Mouse (Mus musculus) midbrain, postnatal 0 days (tissue): ENCODE results near the gene Ttll13. TPM values are rescaled to one million over a fixed set of nuclear protein-coding genes. Genes with fewer than 3 reads are reported as not detected.

Experiments
- ATAC-seq: fragments of 200-750 bp; cut with Nextera tagmentation; 2 replicates; pipeline ENCODE4 v1.8.0; 2017; ENCODE audit warnings: moderate number of reproducible peaks, mild to moderate bottlenecking, moderate TSS enrichment, moderate library complexity; ENCODE audit not compliant: low FRiP score
- DNase-seq: peaks from one replicate; pipeline ENCODE4 v3.0.0-alpha.2; 2015; ENCODE audit warnings: low spot score
- H3K27ac ChIP-seq: fragments of 300-500 bp; sonication (generic); 2 replicates; pipeline ENCODE4 v1.5.1; 2014; ENCODE audit warnings: low read depth, mild to moderate bottlenecking, low read length, mixed read lengths
- H3K27me3 ChIP-seq: fragments of 300-500 bp; sonication (generic); 2 replicates; pipeline ENCODE4 v1.6.1; 2014; ENCODE audit warnings: low read length, control low read depth, mixed read lengths; ENCODE audit not compliant: insufficient read depth
- H3K36me3 ChIP-seq: fragments of 300-500 bp; sonication (generic); 2 replicates; pipeline ENCODE4 v1.6.1; 2014; ENCODE audit warnings: low read length, control low read depth, mixed read lengths; ENCODE audit not compliant: insufficient read depth
- H3K4me1 ChIP-seq: fragments of 300-500 bp; sonication (generic); 2 replicates; pipeline ENCODE4 v1.6.1; 2014; ENCODE audit warnings: mild to moderate bottlenecking, control low read depth, antibody characterized with exemption, low read length, mixed read lengths; ENCODE audit not compliant: insufficient read depth
- H3K4me2 ChIP-seq: fragments of 300-500 bp; sonication (generic); 2 replicates; pipeline ENCODE4 v1.6.1; 2014; ENCODE audit warnings: low read depth, mild to moderate bottlenecking, low read length, mixed read lengths; ENCODE audit not compliant: poor library complexity, severe bottlenecking
- H3K4me3 ChIP-seq: fragments of 300-500 bp; sonication (generic); 2 replicates; pipeline ENCODE4 v1.5.1; 2014; ENCODE audit warnings: low read depth, mild to moderate bottlenecking, low read length, moderate library complexity
- H3K9ac ChIP-seq: fragments of 300-500 bp; sonication (generic); replicated peaks from 2 replicates; pipeline ENCODE4 v1.6.1; 2014; ENCODE audit warnings: mild to moderate bottlenecking, low read length, moderate library complexity, mixed read lengths; ENCODE audit not compliant: poor library complexity, severe bottlenecking
- H3K9me3 ChIP-seq: fragments of 300-500 bp; sonication (generic); 2 replicates; pipeline ENCODE4 v1.6.1; 2016; ENCODE audit warnings: low read length, control low read depth
- CTCF ChIP-seq: IDR thresholded peaks from 2 replicates; pipeline ENCODE4 v1.5.1; 2016; ENCODE audit warnings: antibody characterized with exemption, mild to moderate bottlenecking
- WGBS: fragments of 180-500 bp; shearing (Covaris S2); extraction: QIAGEN DNeasy Blood & Tissue Kit; methylation state at CpG from one replicate; pipeline ENCODE4 v1.1.7; 2014; 5-methylcytosine and 5-hydroxymethylcytosine counted together
- polyA plus RNA-seq: library from polyadenylated mRNA; unstranded; fragments of >200 nt; fragmentation: Nextera tagmentation; extraction: Ambion mirVana; gene quantifications from 2 replicates; pipeline ENCODE4 v1.2.1, GENCODE M21; 2015
- total RNA-seq: library from RNA; depleted of rRNA; stranded (reverse); fragments of >200 nt; gene quantifications from 2 replicates; pipeline ENCODE4 v1.2.3, GENCODE M21; 2014

Ttll13 gene
- total and polyA plus RNA-seq, 2 experiments from 2014 or later = 1.2 to 3.2 TPM

- no peaks in the 10 kb centered on the region for H3K4me1 ChIP-seq
- ATAC-seq (no peak), DNase-seq (no peak)
- no peak overlapping the region for H3K4me2 ChIP-seq
- 72% methylated on average over 10 of the region's 10 CpGs for WGBS
- TF ChIP-seq CTCF = no peak
- no peak overlapping the region for H3K9ac ChIP-seq
- H3K4me3 ChIP-seq = no peak overlapping the region
- H3K9me3 ChIP-seq = no peaks in the 10 kb centered on the region
- no peak overlapping the region for H3K27ac ChIP-seq
- H3K27me3 ChIP-seq = no peaks in the 10 kb centered on the region
- peaks cover 10% of the 10 kb centered on the region; the same call in 1 of the 2 replicates for H3K36me3 ChIP-seq
These were observed 37.3 kb upstream of the Ttll13 start for GRCm38 (mm10) chr7:80208738-80209430.

GRCm38 (mm10) chr7:80209669-80210068, 36.5 kb upstream of the Ttll13 start:
- TF ChIP-seq CTCF = no peak
- no peaks in the 10 kb centered on the region for H3K4me1 ChIP-seq
- peaks cover 10% of the 10 kb centered on the region; the same call in 1 of the 2 replicates for H3K36me3 ChIP-seq
- no peaks in the 10 kb centered on the region for H3K27me3 ChIP-seq
- H3K27ac ChIP-seq = no peak overlapping the region
- DNase-seq = no peak
- H3K9ac ChIP-seq = no peak overlapping the region
- no peak overlapping the region for H3K4me3 ChIP-seq
- no peaks in the 10 kb centered on the region for H3K9me3 ChIP-seq
- no peak for ATAC-seq
- no peak overlapping the region for H3K4me2 ChIP-seq
- WGBS = 80% methylated on average over 6 of the region's 6 CpGs

- TF ChIP-seq CTCF = no peak
- Histone ChIP-seq H3K4me3 (no peak overlapping the region), H3K9ac (no peak overlapping the region), H3K27me3 (no peaks in the 10 kb centered on the region), H3K27ac (no peak overlapping the region), H3K36me3 (peaks cover 10% of the 10 kb centered on the region; the same call in 1 of the 2 replicates), H3K4me2 (no peak overlapping the region), H3K4me1 (no peaks in the 10 kb centered on the region), H3K9me3 (no peaks in the 10 kb centered on the region)
- DNase-seq = no peak
- 86% methylated on average over 4 of the region's 4 CpGs for WGBS
- no peak for ATAC-seq
These were observed 35.2 kb upstream of the Ttll13 start for GRCm38 (mm10) chr7:80210982-80211381.

- DNase-seq (no peak), ATAC-seq (no peak)
- peaks cover 18% of the 10 kb centered on the region for H3K36me3 ChIP-seq
- no peak for TF ChIP-seq CTCF
- H3K27me3 ChIP-seq = no peaks in the 10 kb centered on the region
- H3K4me2 ChIP-seq = no peak overlapping the region
- no peak overlapping the region for H3K4me3 ChIP-seq
- no peaks in the 10 kb centered on the region for H3K4me1 ChIP-seq
- no peak overlapping the region for H3K9ac ChIP-seq
- no peak overlapping the region for H3K27ac ChIP-seq
- H3K9me3 ChIP-seq = no peaks in the 10 kb centered on the region
- 85% methylated on average over 7 of the region's 7 CpGs for WGBS
These were observed 32.6 kb upstream of the Ttll13 start for GRCm38 (mm10) chr7:80213604-80214003.

GRCm38 (mm10) chr7:80214459-80214858, 31.7 kb upstream of the Ttll13 start:
- no peak overlapping the region for H3K4me2 ChIP-seq
- peaks cover 27% of the 10 kb centered on the region for H3K36me3 ChIP-seq
- TF ChIP-seq CTCF = no peak
- H3K9ac ChIP-seq = no peak overlapping the region
- no peak overlapping the region for H3K4me3 ChIP-seq
- DNase-seq (no peak), ATAC-seq (no peak)
- H3K9me3 ChIP-seq = no peaks in the 10 kb centered on the region
- H3K4me1 ChIP-seq = no peaks in the 10 kb centered on the region
- 77% methylated on average over 8 of the region's 8 CpGs for WGBS
- no peak overlapping the region; the same call in 1 of the 2 replicates for H3K27ac ChIP-seq
- no peaks in the 10 kb centered on the region for H3K27me3 ChIP-seq

- no peak overlapping the region for H3K9ac ChIP-seq
- H3K9me3 ChIP-seq = no peaks in the 10 kb centered on the region
- no peaks in the 10 kb centered on the region for H3K4me1 ChIP-seq
- H3K27ac ChIP-seq = peak overlapping the region; percentile 34; the same call in 1 of the 2 replicates
- no peak overlapping the region for H3K4me2 ChIP-seq
- H3K36me3 ChIP-seq = peaks cover 36% of the 10 kb centered on the region
- H3K27me3 ChIP-seq = no peaks in the 10 kb centered on the region
- ATAC-seq (peak; percentile 79), DNase-seq (peak; percentile 86)
- 15% methylated on average over 4 of the region's 4 CpGs for WGBS
- H3K4me3 ChIP-seq = no peak overlapping the region
- TF ChIP-seq CTCF = peak; percentile 86
These were observed 30.8 kb upstream of the Ttll13 start for GRCm38 (mm10) chr7:80215398-80215797.
